Mouse (Mus musculus) liver, adult 2 months (tissue): ENCODE data around the gene Mettl2.

Source experiments
- CTCF ChIP-seq: fragments of 200-500 bp; IDR thresholded peaks from 2 replicates; pipeline ENCODE4 v1.5.1; 2011; ENCODE audit warnings: low read depth, low read length, control low read depth
- POLR2A ChIP-seq: fragments of 200-500 bp; IDR thresholded peaks from 2 replicates; pipeline ENCODE4 v1.6.1; 2011; ENCODE audit warnings: low read length, control low read depth; ENCODE audit not compliant: insufficient read depth; ENCODE audit errors: extremely low read depth

DNA sequence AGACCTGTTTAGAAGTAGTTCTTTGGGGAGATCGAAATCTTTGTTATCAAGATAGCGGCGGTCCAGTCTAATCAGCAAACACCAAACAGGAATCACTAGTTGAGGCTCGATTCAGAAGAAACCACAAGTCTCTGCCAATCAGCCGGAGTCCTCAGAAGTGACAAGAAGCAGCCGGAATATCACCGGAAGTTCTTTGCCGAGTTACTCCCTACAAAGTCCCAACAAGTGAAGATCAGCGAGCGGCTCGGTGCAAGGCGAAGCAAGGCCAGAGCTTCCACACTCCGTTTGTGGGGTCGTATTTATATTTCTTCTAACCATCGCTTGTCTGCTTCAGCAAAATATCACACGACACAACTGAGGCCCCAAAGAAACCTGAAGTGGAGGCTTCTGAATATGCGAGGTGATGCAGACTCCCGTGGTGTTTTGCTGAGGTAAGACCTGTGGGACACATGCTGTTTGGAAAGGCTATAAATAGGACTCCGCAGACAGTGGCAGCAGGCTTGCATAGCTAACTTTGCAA lies 30.6 kb downstream of the Mettl2 start:
- TF ChIP-seq CTCF = no peak
- TF ChIP-seq POLR2A = no peak
